Mouse (Mus musculus): ENCODE results near the gene Asb18.

Asb18 gene

GRCm38 (mm10) chr1:89918111-89918510, 96.4 kb downstream of the Asb18 start:
- in situ Hi-C loops (cut with MboI, MseI): loop anchor here in 1 of 2 experiments (25.0 kb wide), 1 partner anchor 1731 kb away; no protein-coding TSS in a partner anchor

DNA sequence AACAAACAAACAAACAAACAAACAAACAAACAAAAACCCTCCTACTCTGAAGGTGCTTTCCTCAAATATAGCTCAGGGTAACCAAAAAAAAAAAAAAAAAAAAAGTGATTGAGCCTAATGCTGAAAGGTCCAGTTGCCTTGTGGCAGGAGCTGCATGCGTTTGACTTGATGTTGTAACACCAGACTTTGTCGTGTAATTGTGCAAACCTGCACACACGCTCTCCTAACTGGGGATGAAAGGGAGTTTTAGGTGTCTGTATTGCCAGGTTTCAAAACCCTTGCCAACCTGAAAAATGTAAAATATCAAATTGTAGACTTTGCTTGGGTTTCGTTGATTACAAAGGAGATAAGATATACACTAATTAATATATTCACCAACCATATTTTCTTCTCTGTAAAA, 100.9 kb downstream of the Asb18 start:
- in situ Hi-C loops (cut with MboI, MseI): loop anchor here in 1 of 2 experiments (25.0 kb wide), 1 partner anchor 1726 kb away; no protein-coding TSS in a partner anchor

GRCm38 (mm10) chr1:89912392-89912791, 102.1 kb downstream of the Asb18 start:
- in situ Hi-C loops (cut with MboI, MseI): loop anchor here in 1 of 2 experiments (25.0 kb wide), 1 partner anchor 1725 kb away; no protein-coding TSS in a partner anchor

DNA sequence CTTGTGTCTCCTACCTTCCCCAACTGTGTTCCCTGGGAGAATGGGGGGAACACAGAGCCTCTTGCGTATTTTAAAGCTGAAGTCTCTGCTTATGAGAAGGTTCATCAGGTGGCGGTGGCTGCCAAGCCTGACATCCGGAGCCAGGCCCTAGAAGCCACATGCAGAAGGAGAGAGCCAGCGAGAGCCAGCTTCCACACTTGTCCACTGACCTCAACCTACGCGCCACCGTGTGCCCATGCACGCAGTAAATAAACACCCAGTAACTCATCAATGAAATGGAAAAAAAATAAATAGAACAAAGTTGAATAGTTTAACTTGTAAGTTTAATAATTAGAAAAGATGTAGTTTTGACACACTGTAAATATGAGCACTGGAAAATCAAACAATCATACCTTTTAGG, 104.7 kb downstream of the Asb18 start:
- in situ Hi-C loops (cut with MboI, MseI): loop anchor here in 1 of 2 experiments (25.0 kb wide), 1 partner anchor 1722 kb away; no protein-coding TSS in a partner anchor

DNA sequence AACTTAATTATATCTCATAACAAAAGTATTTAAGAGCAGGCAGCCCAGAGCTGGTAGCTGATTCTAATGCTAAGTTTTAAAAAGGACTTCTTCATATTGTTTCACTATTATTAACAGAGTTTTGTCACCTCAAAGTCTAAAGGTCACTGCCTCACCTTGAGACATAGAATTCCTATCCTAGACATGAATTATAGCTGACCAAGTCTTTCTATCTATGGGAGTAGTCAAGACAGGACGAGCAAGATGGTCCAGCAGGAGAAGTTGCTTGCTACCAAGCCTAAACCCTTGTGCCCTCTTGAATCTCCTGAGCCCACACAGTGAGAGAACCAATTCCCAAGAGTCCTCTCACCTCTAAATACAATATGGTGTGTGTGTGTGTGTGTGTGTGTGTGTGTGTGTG, 111.8 kb downstream of the Asb18 start:
- in situ Hi-C loops (cut with MboI, MseI): loop anchor here in 1 of 2 experiments (25.0 kb wide), 1 partner anchor 1715 kb away; no protein-coding TSS in a partner anchor

- in situ Hi-C loops (cut with MboI, MseI): loop anchor here in 1 of 2 experiments (25.0 kb wide), 1 partner anchor 1715 kb away; no protein-coding TSS in a partner anchor
These were observed 112.2 kb downstream of the Asb18 start for GRCm38 (mm10) chr1:89902236-89902635.

- in situ Hi-C loops (cut with MboI, MseI): loop anchor here in 1 of 2 experiments (25.0 kb wide), 1 partner anchor 1714 kb away; no protein-coding TSS in a partner anchor
These were observed 113.1 kb downstream of the Asb18 start for GRCm38 (mm10) chr1:89901381-89901780.
